Mouse (Mus musculus) stomach, embryonic 15.5 days (tissue): ENCODE data around the gene Trim13. TPM values are rescaled to one million over a fixed set of nuclear protein-coding genes. Genes with fewer than 3 reads are reported as not detected.
"Not testable (repeated sequence)": the region's sequence is repeated elsewhere in the genome, so short reads cannot be mapped to it uniquely, and the experiment has no call there.

Experiments
- ATAC-seq: fragments of 200-750 bp; cut with Nextera tagmentation; 2 replicates; pipeline ENCODE4 v1.8.0; 2017; ENCODE audit warnings: low read depth, moderate number of reproducible peaks, moderate TSS enrichment; ENCODE audit not compliant: insufficient read depth, low FRiP score
- H3K27ac ChIP-seq: fragments of 300-500 bp; sonication (generic); 2 replicates; pipeline ENCODE4 v1.5.1; 2015; ENCODE audit warnings: mild to moderate bottlenecking, inconsistent platforms
- H3K27me3 ChIP-seq: fragments of 300-500 bp; sonication (generic); replicated peaks from 2 replicates; pipeline ENCODE4 v1.6.1; 2015; ENCODE audit warnings: inconsistent platforms
- H3K36me3 ChIP-seq: fragments of 300-500 bp; sonication (generic); 2 replicates; pipeline ENCODE4 v1.6.1; 2015; ENCODE audit warnings: inconsistent platforms
- H3K4me1 ChIP-seq: fragments of 300-500 bp; sonication (generic); 2 replicates; pipeline ENCODE4 v1.6.1; 2015; ENCODE audit warnings: inconsistent platforms
- H3K4me2 ChIP-seq: fragments of 300-500 bp; sonication (generic); 2 replicates; pipeline ENCODE4 v1.6.1; 2015; ENCODE audit warnings: mild to moderate bottlenecking, inconsistent platforms
- H3K4me3 ChIP-seq: fragments of 300-500 bp; sonication (generic); replicated peaks from 2 replicates; pipeline ENCODE4 v1.5.1; 2015; ENCODE audit warnings: inconsistent platforms
- H3K9ac ChIP-seq: fragments of 300-500 bp; sonication (generic); 2 replicates; pipeline ENCODE4 v1.6.1; 2015; ENCODE audit warnings: inconsistent platforms
- H3K9me3 ChIP-seq: fragments of 300-500 bp; sonication (generic); 2 replicates; pipeline ENCODE4 v1.6.1; 2016; ENCODE audit warnings: inconsistent platforms
- WGBS: fragments of 180-500 bp; shearing (Covaris S2); methylation state at CpG from one replicate; pipeline ENCODE4 v1.1.7; 2015; 5-methylcytosine and 5-hydroxymethylcytosine counted together
- polyA plus RNA-seq: library from polyadenylated mRNA; unstranded; fragments of >200 nt; fragmentation: Nextera tagmentation; extraction: Ambion mirVana; gene quantifications from 2 replicates; pipeline ENCODE4 v1.2.1, GENCODE M21; 2015

The Trim13 gene
- polyA plus RNA-seq, 1 experiment from 2014 or later: 18.7 TPM

DNA sequence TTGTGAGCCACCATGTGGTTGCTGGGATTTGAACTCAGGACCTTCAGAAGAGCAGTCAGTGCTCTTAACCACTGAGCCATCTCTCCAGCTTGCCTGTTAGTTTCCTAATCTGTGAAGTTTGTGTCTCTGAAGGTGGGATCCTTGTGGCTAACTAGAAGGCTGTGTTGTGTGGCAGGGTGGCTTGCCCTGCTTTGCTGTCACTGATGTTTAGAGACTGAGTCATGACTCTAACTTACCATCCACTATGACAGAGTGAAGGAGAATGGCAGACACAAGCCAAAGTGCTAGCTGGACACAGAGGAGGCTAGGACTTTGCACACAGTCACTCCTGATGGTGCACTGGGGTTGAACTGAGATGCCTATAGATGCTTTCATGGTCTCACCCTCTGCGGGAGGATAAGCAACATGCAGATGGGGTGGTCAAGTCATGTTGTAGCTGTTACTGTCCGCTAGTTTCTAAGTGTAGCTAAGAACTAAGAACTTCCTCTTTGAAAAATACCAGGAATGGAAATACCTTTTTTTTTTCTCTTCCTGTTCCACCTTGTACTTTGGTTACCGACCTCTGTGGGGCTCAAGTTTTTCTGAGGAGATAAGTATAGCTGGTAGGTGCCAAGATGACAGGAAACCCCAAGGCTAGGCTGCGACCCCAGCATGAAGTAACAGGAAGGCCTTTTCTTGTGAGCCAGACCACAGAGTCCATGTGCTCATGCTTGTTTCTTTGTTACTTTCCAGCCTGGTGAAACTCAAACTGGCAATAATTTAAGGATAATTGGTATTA, 8.6 kb upstream of the Trim13 start:
- H3K27me3 ChIP-seq: no peaks in the 10 kb centered on the region
- ATAC-seq: no peak
- WGBS: 63% methylated on average over 4 of the region's 4 CpGs
- H3K36me3 ChIP-seq: no peaks in the 10 kb centered on the region
- H3K4me2 ChIP-seq: no peak overlapping the region
- H3K27ac ChIP-seq: no peak overlapping the region
- no peak overlapping the region for H3K9ac ChIP-seq
- no peaks in the 10 kb centered on the region for H3K9me3 ChIP-seq
- no peaks in the 10 kb centered on the region for H3K4me1 ChIP-seq
- no peak overlapping the region for H3K4me3 ChIP-seq

- 77% methylated on average over 9 of the region's 9 CpGs for WGBS
- H3K36me3 ChIP-seq: no peaks in the 10 kb centered on the region
- H3K4me2 ChIP-seq: no peak overlapping the region
- no peak overlapping the region for H3K4me3 ChIP-seq
- no peaks in the 10 kb centered on the region for H3K27me3 ChIP-seq
- H3K4me1 ChIP-seq: peaks cover 10% of the 10 kb centered on the region; the same call in 1 of the 2 replicates
- peak overlapping the region; percentile 37; the same call in 1 of the 2 replicates for H3K27ac ChIP-seq
- no peak overlapping the region for H3K9ac ChIP-seq
- no peak for ATAC-seq
- H3K9me3 ChIP-seq: no peaks in the 10 kb centered on the region
Observed at GRCm38 (mm10) chr14:61596719-61597426, 1.2 kb upstream of the Trim13 start.

DNA sequence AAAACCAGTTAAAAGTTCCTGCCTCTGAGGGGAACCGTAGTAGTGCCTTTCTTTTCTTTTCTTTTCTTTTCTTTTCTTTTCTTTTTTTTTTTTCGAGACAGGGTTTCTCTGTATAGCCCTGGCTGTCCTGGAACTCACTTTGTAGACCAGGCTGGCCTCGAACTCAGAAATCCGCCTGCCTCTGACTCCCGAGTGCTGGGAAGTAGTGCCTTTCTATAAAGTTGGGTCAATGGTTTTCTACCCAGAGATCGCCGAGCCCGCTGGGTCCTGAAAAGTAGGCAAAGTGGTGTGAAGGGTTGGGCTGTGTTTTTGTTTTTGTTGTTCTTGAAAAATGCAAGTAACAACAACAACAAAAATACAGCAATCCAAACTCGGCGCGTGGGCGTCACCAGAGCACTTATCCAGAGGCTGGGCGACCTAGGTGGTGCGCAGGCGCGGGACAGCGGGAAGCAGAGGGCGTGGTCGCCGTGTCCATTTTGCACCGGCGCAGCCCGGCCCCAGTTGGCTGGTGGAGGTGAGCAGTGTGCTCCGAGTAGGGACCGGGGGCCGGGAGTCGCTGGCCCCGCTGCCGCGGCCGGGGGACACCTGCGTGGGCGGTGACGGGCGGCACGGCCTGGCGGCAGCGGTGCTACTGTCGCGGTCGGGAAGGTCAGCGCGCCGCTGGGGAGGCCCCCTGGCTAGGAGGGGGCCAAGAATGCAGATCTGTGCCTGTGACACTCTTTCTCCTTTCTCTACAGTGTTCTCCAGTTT, 1.2 kb downstream of the Trim13 start:
- peak; percentile 96 for ATAC-seq
- H3K4me3 ChIP-seq: peak overlapping the region; percentile 85
- H3K9me3 ChIP-seq: no peaks in the 10 kb centered on the region
- H3K9ac ChIP-seq: peak overlapping the region; percentile 91
- peak overlapping the region; percentile 58 for H3K4me2 ChIP-seq
- no peaks in the 10 kb centered on the region for H3K27me3 ChIP-seq
- peak overlapping the region; percentile 87 for H3K27ac ChIP-seq
- H3K36me3 ChIP-seq: peaks cover 9% of the 10 kb centered on the region; the same call in 1 of the 2 replicates
- WGBS: 5% methylated on average over 44 of the region's 44 CpGs
- H3K4me1 ChIP-seq: peaks cover 10% of the 10 kb centered on the region; the same call in 1 of the 2 replicates

GRCm38 (mm10) chr14:61601348-61601747, 3.3 kb downstream of the Trim13 start:
- Histone ChIP-seq H3K9ac (no peak overlapping the region), H3K27ac (peak overlapping the region; percentile 28; the same call in 1 of the 2 replicates), H3K4me3 (no peak overlapping the region), H3K27me3 (no peaks in the 10 kb centered on the region), H3K4me2 (peak overlapping the region; percentile 32), H3K9me3 (no peaks in the 10 kb centered on the region), H3K36me3 (peaks cover 12% of the 10 kb centered on the region; the same call in 1 of the 2 replicates), H3K4me1 (peaks cover 10% of the 10 kb centered on the region; the same call in 1 of the 2 replicates)
- 55% methylated on average over 9 of the region's 9 CpGs for WGBS
- ATAC-seq: no peak

DNA sequence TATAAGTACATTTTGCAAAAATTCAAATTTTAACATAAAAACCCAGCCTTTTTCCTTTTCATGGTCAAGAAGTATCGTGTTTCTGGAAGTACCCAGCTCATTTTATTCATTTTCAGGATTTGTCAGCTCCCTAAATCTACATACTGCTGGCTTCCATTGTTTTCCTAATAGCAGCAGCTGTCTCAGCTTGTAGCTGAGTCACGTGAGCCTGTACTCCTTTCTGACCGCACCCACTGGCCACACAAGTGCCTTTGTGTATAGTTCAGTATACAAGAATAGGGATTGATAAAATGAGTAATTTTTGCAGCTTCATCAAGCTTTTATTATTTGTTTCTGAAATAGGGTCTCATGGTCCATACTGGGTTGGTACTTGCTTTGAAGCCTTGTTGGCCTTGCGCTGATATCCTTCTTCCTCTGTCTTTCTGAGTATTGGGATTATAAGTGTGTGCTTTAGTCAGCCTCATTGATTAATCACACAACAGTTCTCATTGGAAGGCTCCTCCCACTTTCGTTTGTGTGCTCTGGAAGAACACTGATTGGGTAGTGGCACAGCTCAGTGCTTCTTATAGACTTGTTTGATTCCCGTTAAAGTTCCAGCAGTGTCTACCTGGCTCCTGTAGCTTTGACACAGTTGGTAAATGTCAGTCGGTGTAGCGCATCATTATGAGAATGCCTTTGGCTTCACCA, 5.2 kb downstream of the Trim13 start:
- Histone ChIP-seq H3K27ac (peak overlapping the region; percentile 26; the same call in 1 of the 2 replicates), H3K27me3 (no peaks in the 10 kb centered on the region), H3K4me1 (peaks cover 10% of the 10 kb centered on the region; the same call in 1 of the 2 replicates), H3K36me3 (peaks cover 12% of the 10 kb centered on the region; the same call in 1 of the 2 replicates), H3K4me2 (no peak overlapping the region), H3K4me3 (no peak overlapping the region), H3K9ac (no peak overlapping the region), H3K9me3 (no peaks in the 10 kb centered on the region)
- 72% methylated on average over 8 of the region's 8 CpGs for WGBS
- ATAC-seq: no peak

- Histone ChIP-seq H3K9ac (no peak overlapping the region), H3K4me2 (no peak overlapping the region), H3K4me3 (no peak overlapping the region), H3K36me3 (peaks cover 12% of the 10 kb centered on the region; the same call in 1 of the 2 replicates), H3K4me1 (peaks cover 10% of the 10 kb centered on the region; the same call in 1 of the 2 replicates), H3K27ac (no peak overlapping the region), H3K9me3 (no peaks in the 10 kb centered on the region), H3K27me3 (no peaks in the 10 kb centered on the region)
- no peak for ATAC-seq
- WGBS: 81% methylated on average over 3 of the region's 3 CpGs
Observed at GRCm38 (mm10) chr14:61604081-61604480, 6.0 kb downstream of the Trim13 start.

- H3K9me3 ChIP-seq, H3K4me2 ChIP-seq, H3K27me3 ChIP-seq, H3K4me3 ChIP-seq, H3K4me1 ChIP-seq, ATAC-seq, H3K27ac ChIP-seq, H3K9ac ChIP-seq: not testable (repeated sequence)
- 91% methylated on average over 2 of the region's 2 CpGs for WGBS
- peaks cover 12% of the 10 kb centered on the region; the same call in 1 of the 2 replicates for H3K36me3 ChIP-seq
Observed at GRCm38 (mm10) chr14:61606088-61606487, 8.0 kb downstream of the Trim13 start.

- Histone ChIP-seq H3K9me3 (no peaks in the 10 kb centered on the region), H3K9ac (no peak within 1 kb of the TSS), H3K36me3 (peaks cover 12% of the 10 kb centered on the region; the same call in 1 of the 2 replicates), H3K27me3 (no peaks in the 10 kb centered on the region), H3K4me2 (no peak within 1 kb of the TSS), H3K4me1 (no peaks in the 10 kb centered on the region), H3K27ac (no peak within 1 kb of the TSS), H3K4me3 (no peak within 1 kb of the TSS)
- ATAC-seq: no peak
- WGBS: 81% methylated on average over 3 of the region's 3 CpGs
Observed at GRCm38 (mm10) chr14:61607157-61607556, 9.1 kb downstream of the Trim13 start, which contains the start of gene Kcnrg. Kcnrg (plus strand) TSS chr14:61607457.

GRCm38 (mm10) chr14:61611766-61612165, 13.7 kb downstream of the Trim13 start:
- ATAC-seq: no peak
- WGBS: 92% methylated on average over 5 of the region's 5 CpGs
- Histone ChIP-seq H3K4me2 (no peak overlapping the region), H3K4me3 (no peak overlapping the region), H3K9me3 (no peaks in the 10 kb centered on the region), H3K27me3 (no peaks in the 10 kb centered on the region), H3K9ac (no peak overlapping the region), H3K27ac (no peak overlapping the region), H3K4me1 (no peaks in the 10 kb centered on the region), H3K36me3 (no peaks in the 10 kb centered on the region)

- Histone ChIP-seq H3K36me3 (no peaks in the 10 kb centered on the region), H3K27me3 (no peaks in the 10 kb centered on the region), H3K4me1 (no peaks in the 10 kb centered on the region), H3K9ac (no peak overlapping the region), H3K27ac (no peak overlapping the region), H3K4me2 (no peak overlapping the region), H3K4me3 (no peak overlapping the region), H3K9me3 (no peaks in the 10 kb centered on the region)
- ATAC-seq: no peak
- 89% methylated on average over 2 of the region's 2 CpGs for WGBS
Observed at GRCm38 (mm10) chr14:61613319-61613718, 15.3 kb downstream of the Trim13 start.

DNA sequence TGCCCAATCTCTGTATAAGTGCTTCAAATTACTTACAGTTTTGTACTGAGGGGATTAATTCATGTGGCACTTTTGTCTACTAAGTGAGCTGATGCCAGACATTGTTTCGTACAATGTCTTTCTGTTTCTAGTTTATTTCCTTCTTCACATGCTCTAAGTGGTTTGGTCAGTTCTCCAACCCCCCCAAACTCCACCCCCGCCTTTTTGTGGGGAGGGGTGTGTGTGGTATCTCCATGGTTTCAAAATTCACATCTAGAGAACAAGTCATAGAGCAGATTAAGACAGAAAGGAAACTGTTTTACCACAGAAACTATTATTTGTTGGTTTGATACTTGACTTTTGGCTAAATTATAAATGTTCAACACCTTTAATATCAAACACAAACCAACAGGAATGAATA, 22.3 kb downstream of the Trim13 start:
- no peaks in the 10 kb centered on the region for H3K9me3 ChIP-seq
- no peaks in the 10 kb centered on the region for H3K27me3 ChIP-seq
- H3K4me2 ChIP-seq: no peak overlapping the region
- 85% methylated on average over 2 of the region's 2 CpGs for WGBS
- H3K4me3 ChIP-seq: no peak overlapping the region
- H3K4me1 ChIP-seq: no peaks in the 10 kb centered on the region
- no peak overlapping the region for H3K9ac ChIP-seq
- H3K36me3 ChIP-seq: 0 out of 2 replicates have a peak, but pooled peaks cover 4% of the 10 kb centered on the region
- ATAC-seq: no peak
- H3K27ac ChIP-seq: no peak overlapping the region
